Mouse (Mus musculus): ENCODE measurements around the gene Srsf12.

DNA sequence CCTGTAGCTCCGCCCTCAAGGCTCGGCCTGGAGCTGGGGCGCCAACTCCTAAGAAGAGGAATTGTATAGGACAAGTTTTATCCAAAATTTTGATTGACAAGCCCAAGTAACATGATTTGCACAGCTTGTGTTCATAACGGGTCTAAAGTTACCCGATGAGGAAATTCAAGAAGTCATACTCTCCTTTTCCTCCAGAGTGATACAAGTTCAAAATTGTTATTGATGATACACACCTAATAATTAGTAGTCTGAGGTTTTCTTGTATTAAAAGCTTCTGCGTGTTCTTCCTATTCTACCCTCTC, 19.1 kb upstream of the Srsf12 start, which contains the start of gene Pm20d2:
- TF ChIP-seq POLR2A (IDR thresholded peaks at IDR 0.05; ENCODE audit: control insufficient read depth, low read depth, low read length) (no peak), CTCF (IDR thresholded peaks at IDR 0.05; ENCODE audit: control insufficient read depth, insufficient read depth, insufficient replicate concordance, low read depth, low read length) (no peak)
